Mouse (Mus musculus) kidney, postnatal 10 days (tissue): ENCODE measurements around the gene Tec.

Source experiments
- DNase-seq: peaks from one replicate; pipeline ENCODE4 v3.0.0; 2021; ENCODE audit warnings: mixed read lengths

Tec gene

GRCm38 (mm10) chr5:72776595-72776994, 91.7 kb downstream of the Tec start:
- DNase-seq, result no peak

GRCm38 (mm10) chr5:72776127-72776526, 92.2 kb downstream of the Tec start:
- no peak for DNase-seq

- no peak for DNase-seq
Observed at GRCm38 (mm10) chr5:72769841-72770240, 98.4 kb downstream of the Tec start.

- DNase-seq, result no peak
Observed at GRCm38 (mm10) chr5:72763546-72763945, 104.7 kb downstream of the Tec start.

- no peak for DNase-seq
Observed at GRCm38 (mm10) chr5:72763025-72763424, 105.3 kb downstream of the Tec start.

- DNase-seq, result no peak
Observed at GRCm38 (mm10) chr5:72761758-72762157, 106.5 kb downstream of the Tec start.

GRCm38 (mm10) chr5:72761237-72761636, 107.0 kb downstream of the Tec start:
- DNase-seq, result no peak

GRCm38 (mm10) chr5:72758925-72759924, 109.1 kb downstream of the Tec start:
- no peak for DNase-seq

GRCm38 (mm10) chr5:72757155-72757773, 111.0 kb downstream of the Tec start:
- DNase-seq, result no peak

- no peak for DNase-seq
Observed at GRCm38 (mm10) chr5:72755941-72756340, 112.3 kb downstream of the Tec start.

GRCm38 (mm10) chr5:72755035-72755434, 113.2 kb downstream of the Tec start:
- no peak for DNase-seq

GRCm38 (mm10) chr5:72752585-72752984, 115.7 kb downstream of the Tec start, which contains the start of gene Txk:
Txk (minus strand) TSS chr5:72752777.
- DNase-seq, result no peak

- no peak for DNase-seq
Observed at GRCm38 (mm10) chr5:72751056-72751758, 117.1 kb downstream of the Tec start.

- no peak for DNase-seq
Observed at GRCm38 (mm10) chr5:72750226-72750625, 118.1 kb downstream of the Tec start.

- no peak for DNase-seq
Observed at GRCm38 (mm10) chr5:72748659-72749265, 119.5 kb downstream of the Tec start.

GRCm38 (mm10) chr5:72747384-72747783, 120.9 kb downstream of the Tec start:
- DNase-seq, result no peak

GRCm38 (mm10) chr5:72746461-72746860, 121.8 kb downstream of the Tec start:
- no peak for DNase-seq

- DNase-seq, result no peak
Observed at GRCm38 (mm10) chr5:72743103-72743502, 125.2 kb downstream of the Tec start.

- DNase-seq, result no peak
Observed at GRCm38 (mm10) chr5:72736868-72737267, 131.4 kb downstream of the Tec start.

- DNase-seq, result no peak
Observed at GRCm38 (mm10) chr5:72736437-72736836, 131.8 kb downstream of the Tec start.

GRCm38 (mm10) chr5:72735763-72736162, 132.5 kb downstream of the Tec start:
- no peak for DNase-seq

- DNase-seq, result no peak
Observed at GRCm38 (mm10) chr5:72732885-72733284, 135.4 kb downstream of the Tec start.

GRCm38 (mm10) chr5:72725404-72725803, 142.9 kb downstream of the Tec start:
- no peak for DNase-seq
